Mouse (Mus musculus) cerebellum, adult 11 months (tissue): ENCODE results near the gene Spag9.

Source experiments
- DNase-seq: peaks from one replicate; pipeline ENCODE4 v3.0.0; 2022

Gene Spag9

GRCm38 (mm10) chr11:94063941-94064340 lies 68.0 kb downstream of the Spag9 start:
- no peak for DNase-seq

GRCm38 (mm10) chr11:94070455-94070854 lies 74.6 kb downstream of the Spag9 start:
- DNase-seq: no peak

GRCm38 (mm10) chr11:94073283-94073682 lies 77.4 kb downstream of the Spag9 start:
- DNase-seq: no peak

GRCm38 (mm10) chr11:94086966-94087365 lies 91.1 kb downstream of the Spag9 start:
- peak; percentile 9 for DNase-seq

- no peak for DNase-seq
Measured at GRCm38 (mm10) chr11:94090496-94090895, 94.6 kb downstream of the Spag9 start.

GRCm38 (mm10) chr11:94097489-94097888 lies 101.6 kb downstream of the Spag9 start:
- no peak for DNase-seq

- no peak for DNase-seq
Measured at GRCm38 (mm10) chr11:94098840-94099239, 102.9 kb downstream of the Spag9 start.

GRCm38 (mm10) chr11:94113795-94114194 lies 117.9 kb downstream of the Spag9 start:
- no peak for DNase-seq

- no peak for DNase-seq
Measured at GRCm38 (mm10) chr11:94115408-94115807, 119.5 kb downstream of the Spag9 start.

- no peak for DNase-seq
Measured at GRCm38 (mm10) chr11:94116655-94117054, 120.8 kb downstream of the Spag9 start.

GRCm38 (mm10) chr11:94117836-94118235 lies 121.9 kb downstream of the Spag9 start:
- DNase-seq: no peak

GRCm38 (mm10) chr11:94118612-94119011 lies 122.7 kb downstream of the Spag9 start:
- DNase-seq: no peak

- DNase-seq: no peak
Measured at GRCm38 (mm10) chr11:94120690-94121089, 124.8 kb downstream of the Spag9 start.

GRCm38 (mm10) chr11:94121501-94121900 lies 125.6 kb downstream of the Spag9 start:
- no peak for DNase-seq

- DNase-seq: no peak
Measured at GRCm38 (mm10) chr11:94122341-94123030, 126.6 kb downstream of the Spag9 start.

- DNase-seq: no peak
Measured at GRCm38 (mm10) chr11:94126701-94127100, 130.8 kb downstream of the Spag9 start.

GRCm38 (mm10) chr11:94127966-94128365 lies 132.1 kb downstream of the Spag9 start:
- DNase-seq: peak; percentile 79

GRCm38 (mm10) chr11:94128506-94128905 lies 132.6 kb downstream of the Spag9 start:
- DNase-seq: peak; percentile 60

GRCm38 (mm10) chr11:94129261-94130059 lies 133.6 kb downstream of the Spag9 start:
- DNase-seq: peak; percentile 68

- no peak for DNase-seq
Measured at GRCm38 (mm10) chr11:94130118-94131095, 134.5 kb downstream of the Spag9 start.

- peak; percentile 90 for DNase-seq
Measured at GRCm38 (mm10) chr11:94133344-94133955, 137.6 kb downstream of the Spag9 start.

- DNase-seq: peak; percentile 70
Measured at GRCm38 (mm10) chr11:94134076-94134838, 138.4 kb downstream of the Spag9 start.
